Mouse (Mus musculus) E14TG2a.4 (cell line): ENCODE results near the gene Klhl20.

Source experiments
- H3K27me3 ChIP-seq: 2 replicates; pipeline ENCODE4 v1.6.1; 2014; ENCODE audit warnings: low read length, control low read depth; ENCODE audit not compliant: insufficient read depth
- H3K36me3 ChIP-seq: 2 replicates; pipeline ENCODE4 v1.6.1; 2014; ENCODE audit warnings: low read length, control low read depth; ENCODE audit not compliant: insufficient read depth
- H3K4me1 ChIP-seq: replicated peaks from 2 replicates; pipeline ENCODE4 v1.6.1; 2014; ENCODE audit warnings: low read depth, low read length, control low read depth
- H3K4me3 ChIP-seq: replicated peaks from 2 replicates; pipeline ENCODE4 v1.5.1; 2014; ENCODE audit warnings: mild to moderate bottlenecking, low read length
- H3K9me3 ChIP-seq: 2 replicates; pipeline ENCODE4 v1.6.1; 2014; ENCODE audit warnings: low read length, control low read depth
- CTCF ChIP-seq: conservative IDR thresholded peaks from 2 replicates; pipeline ENCODE4 v1.5.1; 2014; ENCODE audit warnings: low read length
- NANOG ChIP-seq: IDR thresholded peaks from 2 replicates; pipeline ENCODE4 v1.6.1; 2014; ENCODE audit warnings: borderline replicate concordance, low read length, mixed read lengths
- POU5F1 ChIP-seq: IDR thresholded peaks from 2 replicates; pipeline ENCODE4 v1.6.1; 2014; ENCODE audit warnings: low read length, borderline replicate concordance

Gene Klhl20

GRCm38 (mm10) chr1:161143216-161143615 is 11.9 kb upstream of the Klhl20 start:
- Histone ChIP-seq H3K27me3 (no peaks in the 10 kb centered on the region), H3K4me3 (peak overlapping the region; percentile 75), H3K4me1 (peaks cover 36% of the 10 kb centered on the region), H3K36me3 (peaks cover 13% of the 10 kb centered on the region), H3K9me3 (peaks cover 27% of the 10 kb centered on the region)
- TF ChIP-seq NANOG, result no peak

GRCm38 (mm10) chr1:161142531-161143159 is 11.3 kb upstream of the Klhl20 start, which contains the start of gene Ankrd45:
Gene Ankrd45 (plus strand): TSS chr1:161142691.
- TF ChIP-seq POU5F1, result no peak
- Histone ChIP-seq H3K27me3 (no peaks in the 10 kb centered on the region), H3K4me3 (peak within 1 kb of the TSS; percentile 75), H3K9me3 (peaks cover 27% of the 10 kb centered on the region), H3K36me3 (peaks cover 13% of the 10 kb centered on the region), H3K4me1 (peaks cover 33% of the 10 kb centered on the region)

GRCm38 (mm10) chr1:161140026-161140762 is 8.9 kb upstream of the Klhl20 start:
- peaks cover 33% of the 10 kb centered on the region for H3K4me1 ChIP-seq
- H3K27me3 ChIP-seq, result no peaks in the 10 kb centered on the region
- peaks cover 13% of the 10 kb centered on the region for H3K36me3 ChIP-seq
- peaks cover 15% of the 10 kb centered on the region for H3K9me3 ChIP-seq
- TF ChIP-seq NANOG (no peak), CTCF (peak; percentile 46)
- H3K4me3 ChIP-seq, result no peak overlapping the region

- Histone ChIP-seq H3K27me3 (no peaks in the 10 kb centered on the region), H3K9me3 (peaks cover 9% of the 10 kb centered on the region), H3K4me1 (peaks cover 33% of the 10 kb centered on the region), H3K36me3 (peaks cover 7% of the 10 kb centered on the region), H3K4me3 (no peak overlapping the region)
- TF ChIP-seq POU5F1, result no peak
- no peak for TF ChIP-seq CTCF
- no peak for TF ChIP-seq NANOG
These were observed 8.2 kb upstream of the Klhl20 start for GRCm38 (mm10) chr1:161139496-161139895.

GRCm38 (mm10) chr1:161126461-161126860 is 4.8 kb downstream of the Klhl20 start:
- H3K9me3 ChIP-seq, result no peaks in the 10 kb centered on the region
- no peaks in the 10 kb centered on the region for H3K27me3 ChIP-seq
- H3K36me3 ChIP-seq, result no peaks in the 10 kb centered on the region
- no peak overlapping the region for H3K4me3 ChIP-seq
- peaks cover 10% of the 10 kb centered on the region for H3K4me1 ChIP-seq
- no peak for TF ChIP-seq CTCF
- TF ChIP-seq POU5F1, result no peak
- TF ChIP-seq NANOG, result no peak

GRCm38 (mm10) chr1:161122661-161123418 is 8.5 kb downstream of the Klhl20 start:
- no peak overlapping the region for H3K4me3 ChIP-seq
- H3K27me3 ChIP-seq, result no peaks in the 10 kb centered on the region
- TF ChIP-seq CTCF, result no peak
- TF ChIP-seq POU5F1, result no peak
- no peak for TF ChIP-seq NANOG
- no peaks in the 10 kb centered on the region for H3K4me1 ChIP-seq
- H3K9me3 ChIP-seq, result no peaks in the 10 kb centered on the region
- H3K36me3 ChIP-seq, result no peaks in the 10 kb centered on the region

GRCm38 (mm10) chr1:161114591-161114990 is 16.7 kb downstream of the Klhl20 start:
- no peaks in the 10 kb centered on the region for H3K9me3 ChIP-seq
- no peaks in the 10 kb centered on the region for H3K4me1 ChIP-seq
- TF ChIP-seq NANOG (no peak), CTCF (no peak), POU5F1 (no peak)
- peaks cover 2% of the 10 kb centered on the region; the same call in 1 of the 2 replicates for H3K36me3 ChIP-seq
- H3K27me3 ChIP-seq, result no peaks in the 10 kb centered on the region
- no peak overlapping the region for H3K4me3 ChIP-seq

- TF ChIP-seq NANOG, result no peak
- Histone ChIP-seq H3K4me3 (no peak overlapping the region), H3K36me3 (peaks cover 15% of the 10 kb centered on the region), H3K27me3 (no peaks in the 10 kb centered on the region), H3K9me3 (no peaks in the 10 kb centered on the region), H3K4me1 (no peaks in the 10 kb centered on the region)
These were observed 22.1 kb downstream of the Klhl20 start for GRCm38 (mm10) chr1:161109216-161109615.
